Mouse (Mus musculus): ENCODE data around the gene Senp1. TPM values are rescaled to one million over a fixed set of nuclear protein-coding genes. Genes with fewer than 3 reads are reported as not detected.

The Senp1 gene
- polyA plus RNA-seq, 1 experiment from 2014 or later: 17.1 TPM

- Histone ChIP-seq H3K4me3 (replicated peaks; ENCODE audit: low read depth, low read length) (no peak overlapping the region), H3K27me3 (ENCODE audit: insufficient read depth, low read length) (no peaks in the 10 kb centered on the region), H3K9me3 (replicated peaks; ENCODE audit: low read length) (no peaks in the 10 kb centered on the region), H3K4me2 (ENCODE audit: low read length) (no peak overlapping the region), H3K4me1 (replicated peaks; ENCODE audit: insufficient read depth, low read length) (no peaks in the 10 kb centered on the region), H3K36me3 (ENCODE audit: insufficient read depth, low read length) (no peaks in the 10 kb centered on the region), H3K9ac (ENCODE audit: low read depth, low read length) (no peak overlapping the region), H3K27ac (no peak overlapping the region)
- no peak for DNase-seq (ENCODE audit: low spot score)
- WGBS: 84% methylated on average over 4 of the region's 4 CpGs
- TF ChIP-seq CTCF (IDR thresholded peaks at IDR 0.05; ENCODE audit: low read depth): no peak
- no peak for ATAC-seq (replicated peaks; ENCODE audit: low FRiP score, low read depth)
Measured at GRCm38 (mm10) chr15:98017925-98018324, 75.6 kb downstream of the Senp1 start.

- Histone ChIP-seq H3K27me3 (ENCODE audit: insufficient read depth, low read length) (no peaks in the 10 kb centered on the region), H3K9me3 (replicated peaks; ENCODE audit: low read length) (no peaks in the 10 kb centered on the region), H3K36me3 (ENCODE audit: insufficient read depth, low read length) (no peaks in the 10 kb centered on the region), H3K4me1 (replicated peaks; ENCODE audit: insufficient read depth, low read length) (no peaks in the 10 kb centered on the region), H3K9ac (ENCODE audit: low read depth, low read length) (no peak overlapping the region), H3K4me2 (ENCODE audit: low read length) (no peak overlapping the region), H3K4me3 (replicated peaks; ENCODE audit: low read depth, low read length) (no peak overlapping the region), H3K27ac (no peak overlapping the region)
- no peak for TF ChIP-seq CTCF (IDR thresholded peaks at IDR 0.05; ENCODE audit: low read depth)
- 75% methylated on average over 6 of the region's 6 CpGs for WGBS
- ATAC-seq (replicated peaks; ENCODE audit: low FRiP score, low read depth): no peak
- no peak for DNase-seq (ENCODE audit: low spot score)
Measured at GRCm38 (mm10) chr15:98012810-98013209, 80.7 kb downstream of the Senp1 start.

DNA sequence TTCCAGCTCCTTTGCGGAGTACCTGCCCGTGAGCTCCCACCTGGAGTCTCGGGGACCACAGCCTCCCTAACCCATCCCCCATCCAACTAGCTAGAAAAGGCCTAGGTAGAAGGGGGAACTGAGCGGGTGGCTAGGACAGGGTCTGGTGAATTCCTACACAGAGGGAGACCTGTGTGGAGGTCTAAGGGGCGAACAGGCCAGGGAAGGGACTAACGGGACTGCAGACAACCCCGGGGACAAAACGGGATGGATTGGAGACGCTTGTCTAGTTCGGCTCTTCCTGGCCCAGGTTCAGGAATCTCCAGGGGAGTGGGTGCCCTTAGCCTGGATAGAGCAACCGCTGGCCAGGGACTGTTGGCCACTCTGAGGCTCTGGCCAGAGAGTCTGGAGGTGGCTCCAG lies 88.4 kb downstream of the Senp1 start:
- peak overlapping the region; percentile 34; the same call in 1 of the 2 replicates for H3K4me3 ChIP-seq (replicated peaks; ENCODE audit: low read depth, low read length)
- no peak overlapping the region for H3K27ac ChIP-seq
- H3K36me3 ChIP-seq (ENCODE audit: insufficient read depth, low read length): no peaks in the 10 kb centered on the region
- H3K4me1 ChIP-seq (replicated peaks; ENCODE audit: insufficient read depth, low read length): peaks cover 30% of the 10 kb centered on the region
- H3K9me3 ChIP-seq (replicated peaks; ENCODE audit: low read length): no peaks in the 10 kb centered on the region
- DNase-seq (ENCODE audit: low spot score): no peak
- no peak overlapping the region for H3K9ac ChIP-seq (ENCODE audit: low read depth, low read length)
- H3K27me3 ChIP-seq (ENCODE audit: insufficient read depth, low read length): peaks cover 48% of the 10 kb centered on the region
- no peak for ATAC-seq (replicated peaks; ENCODE audit: low FRiP score, low read depth)
- no peak for TF ChIP-seq CTCF (IDR thresholded peaks at IDR 0.05; ENCODE audit: low read depth)
- 23% methylated on average over 11 of the region's 11 CpGs for WGBS
- H3K4me2 ChIP-seq (ENCODE audit: low read length): peak overlapping the region; percentile 65

DNA sequence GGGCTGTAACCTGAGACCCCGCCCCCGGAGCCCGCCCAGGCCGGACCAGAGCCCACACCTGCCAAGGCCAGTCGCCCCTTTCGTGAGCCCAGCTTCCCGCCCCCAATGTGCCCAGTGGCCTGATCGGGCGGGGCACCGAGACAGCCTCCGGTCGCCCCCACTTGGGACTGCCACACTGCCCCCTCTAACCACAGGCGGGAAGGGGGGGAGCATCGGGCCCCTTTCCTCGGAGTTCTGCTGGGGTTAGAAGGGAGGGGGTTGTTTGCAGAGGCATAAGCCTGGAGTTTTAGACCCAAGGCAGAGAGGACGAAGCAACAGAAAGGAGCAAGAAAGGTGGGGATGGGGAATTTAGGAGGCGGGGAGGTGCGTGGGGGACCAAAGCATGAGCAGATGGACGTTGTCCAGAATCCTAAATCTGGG lies 88.8 kb downstream of the Senp1 start:
- H3K9ac ChIP-seq (ENCODE audit: low read depth, low read length): peak overlapping the region; percentile 32; the same call in 1 of the 2 replicates
- H3K4me3 ChIP-seq (replicated peaks; ENCODE audit: low read depth, low read length): peak overlapping the region; percentile 34
- peak; percentile 27 for ATAC-seq (replicated peaks; ENCODE audit: low FRiP score, low read depth)
- TF ChIP-seq CTCF (IDR thresholded peaks at IDR 0.05; ENCODE audit: low read depth): no peak
- no peaks in the 10 kb centered on the region for H3K36me3 ChIP-seq (ENCODE audit: insufficient read depth, low read length)
- DNase-seq (ENCODE audit: low spot score): no peak
- peaks cover 52% of the 10 kb centered on the region for H3K27me3 ChIP-seq (ENCODE audit: insufficient read depth, low read length)
- H3K27ac ChIP-seq: no peak overlapping the region
- 2% methylated on average over 19 of the region's 19 CpGs for WGBS
- H3K9me3 ChIP-seq (replicated peaks; ENCODE audit: low read length): no peaks in the 10 kb centered on the region
- H3K4me1 ChIP-seq (replicated peaks; ENCODE audit: insufficient read depth, low read length): peaks cover 31% of the 10 kb centered on the region
- H3K4me2 ChIP-seq (ENCODE audit: low read length): peak overlapping the region; percentile 65

DNA sequence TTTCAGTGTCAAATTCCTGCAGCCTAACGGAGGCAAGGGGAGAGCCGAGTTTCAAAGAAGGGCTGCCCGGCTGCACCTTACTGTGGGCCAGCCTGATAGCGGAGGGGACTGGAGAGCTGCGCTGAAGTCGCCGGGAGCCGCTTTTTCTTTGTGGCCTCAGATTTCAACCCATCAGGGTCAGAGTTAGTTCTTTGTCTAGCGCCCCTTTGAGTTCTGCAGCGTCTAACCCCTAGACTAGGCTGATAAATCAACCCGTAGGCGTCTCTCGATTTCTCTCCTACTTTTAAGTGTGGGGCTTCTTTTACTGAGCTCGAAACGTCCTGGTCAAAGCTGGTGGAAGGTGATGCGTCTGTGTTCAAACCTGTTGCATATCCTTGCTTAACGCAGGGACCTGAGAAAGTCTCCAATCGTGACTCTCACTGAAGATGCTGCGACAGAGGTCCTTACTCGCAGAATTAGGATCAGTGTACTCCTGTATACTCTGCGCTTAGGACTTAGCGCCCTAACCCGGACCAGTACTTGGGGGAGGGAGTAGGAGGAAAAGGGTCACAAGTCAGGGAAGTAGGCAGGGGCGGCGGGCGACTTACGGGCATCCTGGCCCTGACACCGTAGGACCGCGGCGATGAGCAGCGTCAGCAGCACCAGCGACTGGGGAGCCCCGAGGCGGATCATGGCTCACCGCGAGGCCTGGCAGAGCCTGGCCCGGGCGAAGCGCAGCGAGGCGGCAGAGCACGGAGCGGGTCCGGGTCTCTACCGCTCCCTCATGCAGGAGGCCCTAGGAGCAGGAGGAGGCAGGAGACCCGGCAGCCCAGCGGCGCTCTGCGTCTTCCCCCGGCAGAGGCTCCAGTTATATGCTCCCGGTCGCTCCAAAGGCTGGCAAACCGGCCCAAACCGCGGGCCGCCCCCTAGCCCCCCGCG lies 89.5 kb downstream of the Senp1 start, which contains the start of gene Col2a1:
TSS of gene Col2a1 (minus strand) at position 874 of the 918 bp plus-strand sequence.
- H3K4me1 ChIP-seq (replicated peaks; ENCODE audit: insufficient read depth, low read length): peaks cover 34% of the 10 kb centered on the region
- H3K27me3 ChIP-seq (ENCODE audit: insufficient read depth, low read length): peaks cover 59% of the 10 kb centered on the region
- ATAC-seq (replicated peaks; ENCODE audit: low FRiP score, low read depth): peak; percentile 17; the same call in 1 of the 2 replicates
- peak within 1 kb of the TSS; percentile 65 for H3K4me2 ChIP-seq (ENCODE audit: low read length)
- under 1% methylated on average over 59 of the region's 59 CpGs for WGBS
- no peak for DNase-seq (ENCODE audit: low spot score)
- no peak for TF ChIP-seq CTCF (IDR thresholded peaks at IDR 0.05; ENCODE audit: low read depth)
- no peak within 1 kb of the TSS for H3K27ac ChIP-seq
- H3K4me3 ChIP-seq (replicated peaks; ENCODE audit: low read depth, low read length): peak within 1 kb of the TSS; percentile 34
- H3K9ac ChIP-seq (ENCODE audit: low read depth, low read length): peak within 1 kb of the TSS; percentile 32; the same call in 1 of the 2 replicates
- no peaks in the 10 kb centered on the region for H3K9me3 ChIP-seq (replicated peaks; ENCODE audit: low read length)
- no peaks in the 10 kb centered on the region for H3K36me3 ChIP-seq (ENCODE audit: insufficient read depth, low read length)

GRCm38 (mm10) chr15:98002991-98003821 lies 90.3 kb downstream of the Senp1 start:
- Histone ChIP-seq H3K4me2 (ENCODE audit: low read length) (peak overlapping the region; percentile 65), H3K27me3 (ENCODE audit: insufficient read depth, low read length) (peaks cover 60% of the 10 kb centered on the region), H3K4me3 (replicated peaks; ENCODE audit: low read depth, low read length) (peak overlapping the region; percentile 34), H3K9ac (ENCODE audit: low read depth, low read length) (peak overlapping the region; percentile 23; the same call in 1 of the 2 replicates), H3K4me1 (replicated peaks; ENCODE audit: insufficient read depth, low read length) (peaks cover 34% of the 10 kb centered on the region), H3K36me3 (ENCODE audit: insufficient read depth, low read length) (no peaks in the 10 kb centered on the region), H3K9me3 (replicated peaks; ENCODE audit: low read length) (no peaks in the 10 kb centered on the region), H3K27ac (no peak overlapping the region)
- DNase-seq (ENCODE audit: low spot score): peak; percentile 79
- 0 out of 2 replicates have a peak, but pooled peaks have one; percentile 10 for ATAC-seq (replicated peaks; ENCODE audit: low FRiP score, low read depth)
- TF ChIP-seq CTCF (IDR thresholded peaks at IDR 0.05; ENCODE audit: low read depth): no peak
- WGBS: 1% methylated on average over 42 of the region's 42 CpGs
